Mouse (Mus musculus): ENCODE results near the gene Atp10a. TPM values are rescaled to one million over a fixed set of nuclear protein-coding genes. Genes with fewer than 3 reads are reported as not detected.

The Atp10a gene
- polyA plus RNA-seq (2014; fragmentation: Nextera tagmentation; extraction: Ambion mirVana), result 1.1 and 1.5 TPM in 2 replicates

- Histone ChIP-seq H3K36me3 (ENCODE audit: control insufficient read depth, insufficient read depth, low read length) (no peaks in the 10 kb centered on the region), H3K9me3 (replicated peaks; ENCODE audit: control insufficient read depth, low read length) (no peaks in the 10 kb centered on the region)
- WGBS (ENCODE audit: insufficient replicate concordance), result 67% methylated on average over 6 of the region's 6 CpGs
Observed at GRCm38 (mm10) chr7:58655866-58656265, at the start of gene Atp10a. Gene Atp10a, plus strand, starts transcription at chr7:58656166.

GRCm38 (mm10) chr7:58618048-58618447 is 37.9 kb upstream of the Atp10a start:
- Histone ChIP-seq H3K9me3 (replicated peaks; ENCODE audit: control insufficient read depth, low read length) (no peaks in the 10 kb centered on the region), H3K36me3 (ENCODE audit: control insufficient read depth, insufficient read depth, low read length) (no peaks in the 10 kb centered on the region), H3K9ac (ENCODE audit: low read depth, low read length) (no peak overlapping the region), H3K4me3 (ENCODE audit: low read depth, low read length) (no peak overlapping the region), H3K27me3 (ENCODE audit: control insufficient read depth, insufficient read depth, low read length) (no peaks in the 10 kb centered on the region), H3K4me2 (no peak overlapping the region), H3K27ac (ENCODE audit: low read depth, low read length) (no peak overlapping the region), H3K4me1 (ENCODE audit: control insufficient read depth, insufficient read depth, low read length) (no peaks in the 10 kb centered on the region)
- 75% methylated on average over 1 of the region's 1 CpGs for WGBS (ENCODE audit: insufficient replicate concordance)
- no peak for ATAC-seq (replicated peaks; ENCODE audit: insufficient number of reproducible peaks, low FRiP score, low TSS enrichment)

More at GRCm38 (mm10) chr7:58655866-58656265, at the start of gene Atp10a:
- H3K9ac ChIP-seq (ENCODE audit: low read depth, low read length), result no peak within 1 kb of the TSS
- H3K4me1 ChIP-seq (ENCODE audit: control insufficient read depth, insufficient read depth, low read length), result peaks cover 3% of the 10 kb centered on the region; the same call in 1 of the 2 replicates
- no peak for ATAC-seq (replicated peaks; ENCODE audit: insufficient number of reproducible peaks, low FRiP score, low TSS enrichment)
- H3K4me3 ChIP-seq (ENCODE audit: low read depth, low read length), result no peak within 1 kb of the TSS
- no peak within 1 kb of the TSS for H3K4me2 ChIP-seq
- peaks cover 7% of the 10 kb centered on the region for H3K27me3 ChIP-seq (ENCODE audit: control insufficient read depth, insufficient read depth, low read length)
- H3K27ac ChIP-seq (ENCODE audit: low read depth, low read length), result no peak within 1 kb of the TSS

- no peak overlapping the region for H3K27ac ChIP-seq (ENCODE audit: low read depth, low read length)
- no peaks in the 10 kb centered on the region for H3K36me3 ChIP-seq (ENCODE audit: control insufficient read depth, insufficient read depth, low read length)
- no peak overlapping the region for H3K9ac ChIP-seq (ENCODE audit: low read depth, low read length)
- WGBS (ENCODE audit: insufficient replicate concordance), result 80% methylated on average over 9 of the region's 9 CpGs
- no peaks in the 10 kb centered on the region for H3K27me3 ChIP-seq (ENCODE audit: control insufficient read depth, insufficient read depth, low read length)
- no peak overlapping the region for H3K4me3 ChIP-seq (ENCODE audit: low read depth, low read length)
- no peaks in the 10 kb centered on the region for H3K4me1 ChIP-seq (ENCODE audit: control insufficient read depth, insufficient read depth, low read length)
- no peak overlapping the region for H3K4me2 ChIP-seq
- ATAC-seq (replicated peaks; ENCODE audit: insufficient number of reproducible peaks, low FRiP score, low TSS enrichment), result no peak
- no peaks in the 10 kb centered on the region for H3K9me3 ChIP-seq (replicated peaks; ENCODE audit: control insufficient read depth, low read length)
Observed at GRCm38 (mm10) chr7:58626305-58627155, 29.4 kb upstream of the Atp10a start.

GRCm38 (mm10) chr7:58627381-58627780 is 28.6 kb upstream of the Atp10a start:
- Histone ChIP-seq H3K4me1 (ENCODE audit: control insufficient read depth, insufficient read depth, low read length) (no peaks in the 10 kb centered on the region), H3K9ac (ENCODE audit: low read depth, low read length) (no peak overlapping the region), H3K9me3 (replicated peaks; ENCODE audit: control insufficient read depth, low read length) (no peaks in the 10 kb centered on the region), H3K4me3 (ENCODE audit: low read depth, low read length) (no peak overlapping the region), H3K4me2 (no peak overlapping the region), H3K27me3 (ENCODE audit: control insufficient read depth, insufficient read depth, low read length) (no peaks in the 10 kb centered on the region), H3K27ac (ENCODE audit: low read depth, low read length) (no peak overlapping the region), H3K36me3 (ENCODE audit: control insufficient read depth, insufficient read depth, low read length) (no peaks in the 10 kb centered on the region)
- WGBS (ENCODE audit: insufficient replicate concordance), result 57% methylated on average over 1 of the region's 1 CpGs
- no peak for ATAC-seq (replicated peaks; ENCODE audit: insufficient number of reproducible peaks, low FRiP score, low TSS enrichment)

GRCm38 (mm10) chr7:58629233-58629632 is 26.7 kb upstream of the Atp10a start:
- WGBS (ENCODE audit: insufficient replicate concordance), result 80% methylated on average over 2 of the region's 2 CpGs
- no peak for ATAC-seq (replicated peaks; ENCODE audit: insufficient number of reproducible peaks, low FRiP score, low TSS enrichment)
- Histone ChIP-seq H3K9me3 (replicated peaks; ENCODE audit: control insufficient read depth, low read length) (no peaks in the 10 kb centered on the region), H3K27ac (ENCODE audit: low read depth, low read length) (no peak overlapping the region), H3K4me3 (ENCODE audit: low read depth, low read length) (no peak overlapping the region), H3K4me1 (ENCODE audit: control insufficient read depth, insufficient read depth, low read length) (no peaks in the 10 kb centered on the region), H3K9ac (ENCODE audit: low read depth, low read length) (no peak overlapping the region), H3K27me3 (ENCODE audit: control insufficient read depth, insufficient read depth, low read length) (no peaks in the 10 kb centered on the region), H3K36me3 (ENCODE audit: control insufficient read depth, insufficient read depth, low read length) (no peaks in the 10 kb centered on the region), H3K4me2 (no peak overlapping the region)

GRCm38 (mm10) chr7:58633683-58634082 is 22.3 kb upstream of the Atp10a start:
- WGBS (ENCODE audit: insufficient replicate concordance), result 61% methylated on average over 1 of the region's 1 CpGs
- Histone ChIP-seq H3K27me3 (ENCODE audit: control insufficient read depth, insufficient read depth, low read length) (no peaks in the 10 kb centered on the region), H3K4me3 (ENCODE audit: low read depth, low read length) (no peak overlapping the region), H3K27ac (ENCODE audit: low read depth, low read length) (no peak overlapping the region), H3K9me3 (replicated peaks; ENCODE audit: control insufficient read depth, low read length) (no peaks in the 10 kb centered on the region), H3K4me1 (ENCODE audit: control insufficient read depth, insufficient read depth, low read length) (no peaks in the 10 kb centered on the region), H3K4me2 (no peak overlapping the region), H3K36me3 (ENCODE audit: control insufficient read depth, insufficient read depth, low read length) (no peaks in the 10 kb centered on the region), H3K9ac (ENCODE audit: low read depth, low read length) (no peak overlapping the region)
- no peak for ATAC-seq (replicated peaks; ENCODE audit: insufficient number of reproducible peaks, low FRiP score, low TSS enrichment)

GRCm38 (mm10) chr7:58639676-58640075 is 16.3 kb upstream of the Atp10a start:
- Histone ChIP-seq H3K4me1 (ENCODE audit: control insufficient read depth, insufficient read depth, low read length) (no peaks in the 10 kb centered on the region), H3K27ac (ENCODE audit: low read depth, low read length) (no peak overlapping the region), H3K4me2 (no peak overlapping the region), H3K4me3 (ENCODE audit: low read depth, low read length) (no peak overlapping the region), H3K9me3 (replicated peaks; ENCODE audit: control insufficient read depth, low read length) (no peaks in the 10 kb centered on the region), H3K36me3 (ENCODE audit: control insufficient read depth, insufficient read depth, low read length) (no peaks in the 10 kb centered on the region), H3K27me3 (ENCODE audit: control insufficient read depth, insufficient read depth, low read length) (no peaks in the 10 kb centered on the region), H3K9ac (ENCODE audit: low read depth, low read length) (no peak overlapping the region)
- 87% methylated on average over 2 of the region's 2 CpGs for WGBS (ENCODE audit: insufficient replicate concordance)
- no peak for ATAC-seq (replicated peaks; ENCODE audit: insufficient number of reproducible peaks, low FRiP score, low TSS enrichment)

GRCm38 (mm10) chr7:58640456-58640855 is 15.5 kb upstream of the Atp10a start:
- no peak overlapping the region for H3K4me3 ChIP-seq (ENCODE audit: low read depth, low read length)
- H3K9ac ChIP-seq (ENCODE audit: low read depth, low read length), result no peak overlapping the region
- H3K27me3 ChIP-seq (ENCODE audit: control insufficient read depth, insufficient read depth, low read length), result no peaks in the 10 kb centered on the region
- no peaks in the 10 kb centered on the region for H3K9me3 ChIP-seq (replicated peaks; ENCODE audit: control insufficient read depth, low read length)
- no peak overlapping the region for H3K27ac ChIP-seq (ENCODE audit: low read depth, low read length)
- no peaks in the 10 kb centered on the region for H3K4me1 ChIP-seq (ENCODE audit: control insufficient read depth, insufficient read depth, low read length)
- no peak overlapping the region for H3K4me2 ChIP-seq
- 79% methylated on average over 4 of the region's 4 CpGs for WGBS (ENCODE audit: insufficient replicate concordance)
- no peaks in the 10 kb centered on the region for H3K36me3 ChIP-seq (ENCODE audit: control insufficient read depth, insufficient read depth, low read length)
- no peak for ATAC-seq (replicated peaks; ENCODE audit: insufficient number of reproducible peaks, low FRiP score, low TSS enrichment)

GRCm38 (mm10) chr7:58641916-58642315 is 14.1 kb upstream of the Atp10a start:
- ATAC-seq (replicated peaks; ENCODE audit: insufficient number of reproducible peaks, low FRiP score, low TSS enrichment), result no peak
- H3K4me2 ChIP-seq, result no peak overlapping the region
- no peak overlapping the region for H3K27ac ChIP-seq (ENCODE audit: low read depth, low read length)
- 87% methylated on average over 3 of the region's 3 CpGs for WGBS (ENCODE audit: insufficient replicate concordance)
- no peak overlapping the region for H3K9ac ChIP-seq (ENCODE audit: low read depth, low read length)
- no peaks in the 10 kb centered on the region for H3K36me3 ChIP-seq (ENCODE audit: control insufficient read depth, insufficient read depth, low read length)
- H3K4me1 ChIP-seq (ENCODE audit: control insufficient read depth, insufficient read depth, low read length), result no peaks in the 10 kb centered on the region
- no peaks in the 10 kb centered on the region for H3K9me3 ChIP-seq (replicated peaks; ENCODE audit: control insufficient read depth, low read length)
- H3K27me3 ChIP-seq (ENCODE audit: control insufficient read depth, insufficient read depth, low read length), result no peaks in the 10 kb centered on the region
- no peak overlapping the region for H3K4me3 ChIP-seq (ENCODE audit: low read depth, low read length)
